Mouse (Mus musculus) cerebellum, postnatal 25 days (tissue): Measurements from ENCODE around the gene Ranbp9.

Experiments
- DNase-seq, 2 experiments: peaks; one replicate each; pipeline ENCODE4 v3.0.0; 2021; ENCODE audit warnings: mixed read lengths in 2 of 2

Gene Ranbp9

GRCm38 (mm10) chr13:43480957-43481858, at the start of gene Ranbp9:
Ranbp9 (minus strand) TSS chr13:43481282.
- peak; percentile 86 to 91 for DNase-seq

GRCm38 (mm10) chr13:43530129-43530831, 49.2 kb upstream of the Ranbp9 start:
- DNase-seq, result no peak

- DNase-seq, result no peak
Measured at GRCm38 (mm10) chr13:43526289-43526688, 45.2 kb upstream of the Ranbp9 start.

- DNase-seq, result no peak
Measured at GRCm38 (mm10) chr13:43525363-43526134, 44.5 kb upstream of the Ranbp9 start.

DNA sequence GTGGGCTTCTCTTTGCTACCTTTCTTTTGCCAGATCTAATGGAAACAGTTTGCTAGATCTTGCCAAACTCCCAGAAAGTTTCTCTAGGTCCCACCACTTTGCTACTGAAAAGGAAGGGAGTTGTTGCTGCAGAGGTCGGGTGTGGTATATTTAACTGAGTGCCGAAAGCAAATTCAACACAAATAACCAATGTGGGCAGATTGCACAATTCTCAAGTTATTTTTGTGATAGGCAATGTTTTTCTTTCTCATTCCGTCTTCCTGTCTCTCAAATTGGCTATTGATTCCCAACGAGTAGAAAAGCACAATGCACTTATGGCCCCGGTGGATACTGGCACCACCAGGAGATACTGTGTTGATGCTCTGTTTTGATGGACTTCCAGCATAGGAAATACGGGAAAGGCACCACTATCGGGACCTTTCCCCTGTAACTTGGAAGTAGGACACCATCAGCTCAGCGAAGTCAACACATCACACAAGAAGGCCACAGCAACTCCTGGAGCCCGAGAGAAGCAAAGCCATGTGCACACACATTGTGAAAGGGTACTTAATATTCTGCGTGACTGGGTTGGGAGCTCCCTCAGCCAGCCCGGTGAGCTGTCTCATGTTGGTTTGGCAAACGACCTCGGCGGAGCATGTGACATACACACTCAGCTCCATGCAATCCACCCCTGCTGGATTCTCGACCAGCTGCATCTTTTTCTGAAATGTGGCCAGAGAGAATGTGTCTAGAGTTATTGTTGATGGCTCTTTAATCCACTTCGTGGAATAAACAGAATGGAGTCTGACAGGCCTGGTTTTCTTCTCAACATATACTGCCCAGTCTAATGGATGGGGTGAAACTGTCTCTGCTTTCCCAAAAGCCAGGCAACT, 43.6 kb upstream of the Ranbp9 start:
- DNase-seq, result peak; percentile 21 to 36

GRCm38 (mm10) chr13:43523906-43524480, 42.9 kb upstream of the Ranbp9 start:
- DNase-seq, result no peak

DNA sequence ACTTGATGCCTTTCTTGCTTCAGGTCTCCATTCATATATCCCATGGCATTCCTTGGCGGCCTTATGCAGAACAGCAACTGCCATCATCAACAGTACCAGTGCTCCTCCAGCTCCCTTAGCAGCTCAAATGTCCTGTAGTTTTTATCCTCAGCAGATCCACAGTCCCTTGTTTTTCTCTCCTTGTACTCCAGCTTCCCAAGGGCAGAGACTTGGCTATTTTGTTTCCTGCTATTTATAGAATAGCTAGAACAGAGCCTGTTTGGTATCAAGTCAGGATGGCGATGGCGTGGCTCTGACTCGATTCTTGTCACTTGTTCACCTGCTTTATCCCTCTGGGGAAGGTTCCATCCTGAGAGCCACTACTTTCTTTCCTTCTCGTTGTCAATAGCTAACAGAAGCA, 40.9 kb upstream of the Ranbp9 start:
- no peak for DNase-seq

DNA sequence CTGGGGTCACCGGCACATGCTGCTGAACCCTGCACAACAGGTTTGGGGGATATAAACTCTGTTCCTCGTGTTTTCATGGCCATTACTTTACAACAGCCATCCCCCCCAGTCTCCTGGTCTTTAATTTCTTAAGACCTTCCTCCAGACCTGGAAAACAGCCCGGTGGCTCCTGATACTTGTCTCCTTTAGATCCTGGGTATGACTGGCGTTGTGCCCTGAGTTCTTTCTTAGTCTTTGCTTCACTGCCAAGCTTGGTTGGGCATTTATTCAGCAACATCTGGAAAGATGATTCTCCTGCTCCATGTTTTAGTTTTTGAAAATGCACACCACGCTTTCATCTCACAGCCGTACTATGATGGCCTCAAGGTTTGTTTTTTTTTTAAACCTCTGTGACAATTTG, 38.2 kb upstream of the Ranbp9 start:
- no peak for DNase-seq

GRCm38 (mm10) chr13:43517371-43517770, 36.3 kb upstream of the Ranbp9 start:
- no peak for DNase-seq

DNA sequence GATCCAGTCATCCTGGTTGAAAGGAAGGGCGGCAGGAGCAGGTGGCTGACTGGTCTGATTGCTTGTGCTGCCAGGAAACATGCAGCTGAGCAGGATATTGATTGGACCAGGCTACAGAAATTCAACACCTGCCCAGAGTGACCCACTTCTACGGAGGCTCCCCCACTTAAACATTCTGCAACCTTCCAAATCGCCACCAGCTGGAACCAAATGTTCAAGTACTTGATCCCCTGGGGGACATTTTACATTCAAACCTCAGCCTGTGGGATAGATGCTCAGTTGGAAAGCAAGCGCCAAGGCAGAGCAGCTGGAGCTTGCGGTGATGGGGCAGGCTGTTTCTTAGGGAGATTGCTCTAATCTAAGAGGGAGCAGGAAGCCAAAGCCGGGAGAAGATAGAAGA, 35.8 kb upstream of the Ranbp9 start:
- DNase-seq, result no peak

DNA sequence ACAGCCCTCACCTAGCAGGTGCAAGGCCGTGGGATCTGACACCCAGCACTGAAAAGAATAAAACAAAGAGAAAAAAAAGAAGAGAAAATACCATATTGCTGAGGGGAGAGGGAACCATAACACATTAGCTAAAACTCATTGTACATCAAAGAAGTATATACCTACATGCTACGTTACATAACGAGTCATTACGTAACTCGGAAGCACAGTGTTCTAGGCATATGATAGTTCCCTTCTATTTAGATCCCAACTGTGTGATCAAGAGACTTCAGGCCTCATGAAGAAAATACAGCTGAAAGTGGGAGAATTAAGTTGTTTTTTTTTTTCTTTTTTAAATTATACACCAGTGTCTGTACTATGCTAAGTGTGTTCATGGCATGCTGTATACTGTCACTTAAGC, 35.0 kb upstream of the Ranbp9 start:
- DNase-seq, result no peak

DNA sequence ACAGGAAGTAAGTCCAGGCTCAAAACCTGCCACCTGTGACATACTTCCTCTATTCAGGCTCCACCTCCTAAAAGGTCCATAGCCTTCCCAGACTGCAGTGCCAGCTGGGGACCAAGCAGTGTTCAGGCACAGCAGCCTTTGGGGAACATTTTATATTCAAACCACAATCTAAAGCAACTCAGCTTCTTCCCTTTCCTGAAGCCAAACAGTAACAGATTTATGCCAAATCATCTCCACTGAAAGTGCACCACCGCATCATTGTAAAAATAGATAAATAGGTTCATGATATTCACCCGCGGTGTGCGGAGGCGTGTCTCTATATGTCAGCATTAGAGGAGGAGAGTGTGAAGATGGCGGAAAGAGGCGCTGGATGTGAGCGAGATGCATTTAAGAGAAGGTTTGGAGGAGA, 33.9 kb upstream of the Ranbp9 start:
- no peak for DNase-seq

DNA sequence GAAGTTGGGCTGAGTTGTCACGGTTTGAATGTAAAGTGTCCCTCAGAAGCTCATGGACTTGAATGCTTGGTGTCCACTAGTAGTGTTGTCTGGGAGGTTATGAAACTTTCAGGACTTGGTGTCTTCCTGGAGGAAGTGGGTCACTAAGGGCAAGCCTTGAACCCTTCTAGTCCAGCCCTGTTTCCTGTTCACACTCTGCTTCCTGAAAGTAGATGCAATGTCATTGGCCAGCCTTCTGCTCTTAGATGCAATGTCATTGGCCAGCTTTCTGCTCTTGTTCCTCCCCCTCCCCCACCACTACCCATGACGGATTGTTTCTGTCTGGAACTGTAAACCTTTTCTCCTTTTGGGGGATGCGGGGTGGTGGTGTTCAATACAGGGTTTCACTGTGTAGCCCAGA, 31.7 kb upstream of the Ranbp9 start:
- no peak for DNase-seq

- no peak for DNase-seq
Measured at GRCm38 (mm10) chr13:43505798-43506197, 24.7 kb upstream of the Ranbp9 start.

GRCm38 (mm10) chr13:43503395-43503850, 22.3 kb upstream of the Ranbp9 start:
- peak; percentile 37 to 56 for DNase-seq

GRCm38 (mm10) chr13:43501601-43502000, 20.5 kb upstream of the Ranbp9 start:
- DNase-seq, result no peak

GRCm38 (mm10) chr13:43500483-43500850, 19.4 kb upstream of the Ranbp9 start:
- no peak for DNase-seq

DNA sequence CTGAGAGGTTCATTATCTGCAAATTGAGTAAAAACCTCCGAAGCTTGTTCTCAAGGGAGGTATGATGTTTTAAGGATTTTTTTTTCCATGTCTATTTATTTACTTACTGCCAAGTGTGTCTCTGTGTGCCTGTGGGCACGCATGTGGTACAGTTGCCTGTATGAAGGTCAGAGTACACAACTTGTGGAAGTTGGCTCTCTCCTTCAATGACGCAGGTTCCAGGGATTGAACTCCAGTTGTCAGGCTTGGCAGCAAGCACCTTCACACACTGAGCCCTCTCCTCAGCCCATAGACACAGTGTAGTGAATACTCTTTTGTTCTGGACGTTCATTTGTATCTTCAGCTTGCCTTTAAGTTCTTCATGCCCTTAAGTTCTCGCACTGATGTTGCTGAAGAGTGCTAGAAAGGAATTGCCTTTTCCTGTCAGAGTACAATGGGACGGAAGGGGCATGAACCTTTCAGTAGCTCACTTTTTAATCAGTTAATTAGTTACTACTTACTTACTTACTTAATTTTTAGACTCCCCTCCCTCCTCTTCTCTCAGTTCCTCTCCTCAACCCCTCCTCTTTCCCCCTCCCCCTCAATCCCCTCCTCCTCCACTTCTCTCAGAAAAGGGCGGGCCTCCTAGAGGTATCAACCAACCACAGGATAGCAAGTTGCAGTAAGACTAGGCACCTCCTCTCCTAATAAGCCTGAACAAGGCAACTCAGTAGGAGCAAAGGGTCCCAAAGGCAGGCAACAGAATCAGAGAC, 18.8 kb upstream of the Ranbp9 start:
- DNase-seq, result no peak

DNA sequence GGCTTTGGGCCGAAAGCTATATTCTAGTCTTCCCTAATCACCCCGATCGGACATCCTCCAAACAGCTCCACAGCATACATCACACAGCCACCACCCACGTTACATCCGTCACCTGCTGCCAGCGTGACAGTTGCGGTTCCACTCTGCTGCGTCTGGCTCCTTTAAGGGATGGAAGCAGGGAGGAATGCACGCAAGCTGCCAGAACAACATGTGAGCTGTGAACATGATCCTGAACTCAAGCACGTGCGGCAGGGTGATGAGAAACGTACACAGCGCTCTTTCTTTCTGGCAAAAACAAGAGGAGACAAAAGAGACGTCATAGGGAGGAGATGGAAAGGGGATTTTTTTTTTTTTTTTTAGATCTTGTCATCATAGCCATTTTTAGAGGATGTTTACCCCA, 17.8 kb upstream of the Ranbp9 start:
- peak; percentile 34 to 51 for DNase-seq

DNA sequence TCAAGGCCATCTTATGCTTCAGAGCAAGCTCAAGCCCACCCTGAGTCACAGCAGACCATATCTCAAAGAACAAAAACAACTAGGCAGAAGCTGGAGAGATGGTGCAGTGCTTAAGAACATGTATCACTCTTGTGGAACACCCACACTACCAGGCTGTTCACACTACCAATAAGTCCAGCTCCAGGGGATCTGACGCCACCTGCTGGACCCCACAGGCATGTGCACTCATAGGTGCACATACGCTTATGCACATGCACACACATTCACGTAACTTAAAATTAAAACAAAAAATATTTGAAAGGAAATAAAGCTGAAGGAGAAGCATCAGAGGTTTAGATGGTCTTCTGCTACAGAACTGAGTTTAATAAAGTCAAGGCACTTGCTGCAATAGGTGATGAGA, 16.7 kb upstream of the Ranbp9 start:
- no peak for DNase-seq

DNA sequence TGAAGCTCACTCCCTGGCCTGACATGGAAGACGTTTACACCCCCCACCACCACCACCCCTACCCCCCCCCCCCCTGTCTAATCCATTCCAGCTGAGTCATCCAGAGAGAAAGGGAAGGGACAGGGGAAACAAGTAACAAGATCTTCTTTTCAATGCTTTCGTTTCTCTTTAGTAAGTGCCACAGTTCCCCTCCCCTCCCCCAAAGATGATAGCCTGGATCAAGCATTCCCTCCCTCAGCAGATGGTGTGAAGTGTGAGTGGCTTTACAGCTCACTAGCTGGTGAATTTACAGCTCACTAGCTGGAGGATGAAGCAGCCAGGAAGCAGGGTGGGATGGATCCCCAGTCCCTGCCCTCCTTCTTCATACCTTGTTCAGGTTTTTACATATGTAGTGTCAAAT, 15.6 kb upstream of the Ranbp9 start:
- DNase-seq, result no peak
